Mouse (Mus musculus): ENCODE data around the gene Pold1. TPM values are rescaled to one million over a fixed set of nuclear protein-coding genes. Genes with fewer than 3 reads are reported as not detected.

Gene Pold1
- total RNA-seq, 1 experiment from 2014 or later: 17.5 TPM

DNA sequence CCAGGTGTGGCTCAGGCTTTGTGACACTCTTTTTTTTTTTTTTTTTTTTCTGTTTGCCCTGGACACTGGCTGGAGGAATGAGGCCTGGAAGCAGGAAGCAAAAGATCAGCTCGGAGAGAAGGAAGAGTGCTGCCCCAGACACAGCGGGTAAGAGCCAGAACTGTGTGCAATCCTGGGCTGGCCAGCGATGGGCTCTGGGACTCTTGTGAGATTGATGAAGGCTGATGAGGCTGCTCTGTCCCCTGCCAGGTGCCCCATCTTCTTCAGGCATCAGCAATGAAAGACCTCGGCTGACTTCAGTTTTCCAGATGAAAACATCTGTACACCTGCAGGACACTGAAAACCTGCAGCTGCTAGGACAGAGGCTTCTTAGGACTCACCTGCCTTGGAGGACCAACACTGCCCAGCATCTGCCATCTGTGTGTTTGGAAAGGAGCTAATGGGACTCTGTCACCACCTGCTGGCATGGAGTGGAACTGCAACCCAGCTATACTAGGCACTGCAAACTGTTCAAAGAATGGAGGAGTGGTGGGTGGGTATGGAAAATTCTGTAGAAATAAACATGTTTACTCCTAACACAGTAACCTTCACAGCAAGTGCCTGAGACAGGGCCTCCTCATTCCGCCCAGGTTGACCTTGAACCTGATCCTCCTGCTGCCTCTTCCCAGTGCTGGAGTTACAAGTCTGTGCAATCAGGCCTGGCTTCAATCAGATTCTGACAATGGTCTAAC lies 63.6 kb downstream of the Pold1 start:
- DNase-seq: peak; percentile 78

DNA sequence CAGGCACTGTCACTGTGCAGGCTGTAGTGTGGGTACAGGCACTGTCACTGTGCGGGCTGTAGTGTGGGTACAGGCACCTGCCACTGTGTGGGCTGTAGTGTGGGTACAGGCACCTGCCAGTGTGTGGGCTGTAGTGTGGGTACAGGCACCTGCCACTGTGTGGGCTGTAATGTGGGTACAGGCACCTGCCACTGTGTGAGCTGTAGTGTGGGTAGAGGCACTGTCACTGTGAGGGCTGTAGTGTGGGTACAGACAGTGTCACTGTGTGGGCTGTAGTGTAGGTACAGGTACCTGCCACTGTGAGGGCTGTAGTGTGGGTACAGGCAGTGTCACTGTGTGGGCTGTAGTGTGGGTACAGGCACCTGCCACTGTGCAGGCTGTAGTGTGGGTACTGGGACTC lies 64.5 kb downstream of the Pold1 start:
- no peak for DNase-seq

DNA sequence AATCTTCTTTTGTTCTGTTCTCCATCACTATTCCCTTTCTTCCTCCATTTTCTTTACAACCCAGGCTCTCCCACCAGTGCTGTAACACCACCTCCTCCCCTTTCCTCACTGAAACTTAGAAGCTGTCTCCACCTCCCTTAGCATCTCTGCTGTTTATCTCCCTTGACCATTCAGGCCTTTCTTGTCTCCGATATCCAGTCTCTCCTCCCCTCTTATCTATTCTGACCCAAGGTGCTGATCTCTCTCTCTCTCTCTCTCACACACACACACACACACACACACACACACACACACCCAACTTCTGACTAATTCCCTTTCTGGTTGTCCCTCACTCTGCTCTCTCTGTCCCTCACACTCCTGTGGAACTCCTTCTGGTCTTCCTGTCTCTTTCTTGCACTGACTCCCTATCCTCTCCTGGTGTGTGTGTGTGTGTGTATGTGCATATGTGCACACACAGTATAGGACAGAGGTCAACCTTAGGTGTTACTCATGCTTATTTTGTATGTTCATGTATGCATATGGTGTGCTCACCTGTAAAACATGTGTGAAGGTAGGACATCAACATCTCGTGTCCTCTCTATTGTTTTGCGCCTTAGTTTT lies 65.7 kb downstream of the Pold1 start:
- no peak for DNase-seq

Small RNA genes within 50 kb of the gene (microRNA-seq; reads per million reads assigned to microRNA genes)
- gene Mir7053: 0 reads per million in 2 experiments

Other genes with a start within 250 kb of the Pold1 start
- gene Clec11a, start 241.9 kb downstream of the Pold1 start, total RNA-seq (2021): 3.4 and 3.6 TPM in 2 replicates
- gene Shank1, start 238.6 kb downstream of the Pold1 start, total RNA-seq (2021): 7.6 and 8.0 TPM in 2 replicates
- gene Syt3, start 164.7 kb downstream of the Pold1 start, total RNA-seq (2021): 2.6 and 3.9 TPM in 2 replicates
- 0.59 and 0.71 TPM in 2 replicates for gene 1700008O03Rik, start 163.0 kb downstream of the Pold1 start, total RNA-seq (2021)
- gene Lrrc4b, start 119.8 kb downstream of the Pold1 start, total RNA-seq (2021): 6.1 and 7.7 TPM in 2 replicates
- 0.75 and 13.0 TPM in 2 replicates for gene Aspdh, start 83.5 kb downstream of the Pold1 start, total RNA-seq (2021)
- gene Josd2, start 80.9 kb downstream of the Pold1 start, total RNA-seq (2021): 45.9 and 51.2 TPM in 2 replicates
- gene Emc10, start 52.3 kb downstream of the Pold1 start, total RNA-seq (2021): 81.5 and 85.9 TPM in 2 replicates
- 7.8 and 10.9 TPM in 2 replicates for gene Fam71e1, start 52.3 kb downstream of the Pold1 start, total RNA-seq (2021)
- 0.26 and 0.38 TPM in 2 replicates for gene Mybpc2, start 24.2 kb downstream of the Pold1 start, total RNA-seq (2021)
- 3.4 and 15.4 TPM in 2 replicates for gene Spib, start 16.8 kb downstream of the Pold1 start, total RNA-seq (2021)
- gene Nr1h2, start 5.1 kb upstream of the Pold1 start, total RNA-seq (2021): 105 and 114 TPM in 2 replicates
- 2.0 and 10.4 TPM in 2 replicates for gene Napsa, start 23.5 kb upstream of the Pold1 start, total RNA-seq (2021)
- 5.5 and 6.8 TPM in 2 replicates for gene Kcnc3, start 41.8 kb upstream of the Pold1 start, total RNA-seq (2021)
- 3.9 and 5.1 TPM in 2 replicates for gene Myh14, start 122.0 kb upstream of the Pold1 start, total RNA-seq (2021)
- not detected in 2 replicates for gene Izumo2, start 159.9 kb upstream of the Pold1 start, total RNA-seq (2021)
- gene Vrk3, start 199.6 kb upstream of the Pold1 start, total RNA-seq (2021): 34.3 and 52.4 TPM in 2 replicates
- 0.79 and 1.3 TPM in 2 replicates for gene Zfp473, start 202.2 kb upstream of the Pold1 start, total RNA-seq (2021)

All from adrenal gland, postnatal 14 days (tissue).